Mouse (Mus musculus) thymus, postnatal 25 days (tissue): ENCODE measurements at regions not wholly inside any gene's neighbourhood (a gene's known extent, or its start where the extent isn't known, plus 50 kb on each side); places are given as distances from the start of the nearest gene placed in this dataset.

Source experiments
- DNase-seq: peaks from one replicate; pipeline ENCODE4 v3.0.0; 2022

DNA sequence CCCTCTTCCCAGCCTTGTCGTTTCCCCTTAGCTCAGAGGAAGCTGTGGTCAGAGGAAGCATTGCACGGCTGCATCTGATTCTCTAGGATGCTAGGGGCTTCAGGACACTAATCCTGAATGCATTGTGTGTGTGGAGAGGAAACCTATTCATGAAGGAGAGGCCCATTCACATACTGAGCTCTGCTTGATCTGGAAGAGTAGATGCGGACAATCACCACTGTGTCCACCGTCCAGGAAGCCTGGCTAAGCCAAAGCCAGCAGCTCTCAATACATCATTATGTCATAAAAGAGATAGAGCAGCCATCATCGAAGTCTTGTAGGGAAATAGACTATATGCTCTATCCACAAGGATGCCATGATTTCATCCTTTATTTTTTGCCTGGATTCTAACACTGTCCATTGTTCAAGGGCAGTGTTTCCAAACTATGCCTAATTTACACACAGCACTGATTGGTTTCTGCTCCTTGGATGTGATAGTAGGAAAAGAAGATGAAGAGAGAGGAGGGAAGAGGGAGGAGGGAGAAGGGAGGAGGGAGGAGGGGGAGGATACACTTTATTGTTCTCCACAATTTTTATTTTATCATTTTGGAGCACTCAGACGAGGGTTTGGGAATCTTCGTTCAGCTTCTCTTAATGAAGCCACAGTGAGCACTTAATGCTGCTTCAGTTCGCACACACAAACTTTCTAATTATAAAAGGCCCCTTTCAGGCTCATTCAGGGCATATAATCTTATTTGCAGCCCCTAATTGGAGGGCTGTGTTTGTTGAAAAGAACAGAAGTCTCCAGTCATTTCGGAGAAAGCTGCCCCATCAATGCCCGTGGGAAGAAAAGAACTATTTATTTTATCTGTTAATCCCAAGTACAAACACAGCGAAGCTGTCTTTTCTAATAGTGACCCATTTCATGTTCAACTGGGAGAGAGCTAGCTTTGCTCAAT, 195.0 kb downstream of the Pdgfra start:
- DNase-seq: no peak

DNA sequence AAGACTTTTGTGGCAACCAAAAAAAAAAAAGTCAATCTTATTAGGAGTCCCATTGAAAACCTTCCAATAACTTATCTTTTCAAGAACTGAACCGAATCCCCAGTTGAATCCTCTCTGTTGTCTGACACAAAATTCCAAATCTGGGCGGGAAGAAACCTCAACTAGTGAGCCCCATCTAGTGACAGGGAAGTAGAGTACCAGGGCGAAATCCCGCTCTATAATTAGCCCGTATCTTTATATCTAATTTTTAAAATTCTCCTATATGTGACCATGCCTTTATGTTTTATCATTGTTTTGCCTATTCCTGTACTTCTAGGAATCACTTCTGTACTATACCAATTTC, 195.7 kb downstream of the Pdgfra start:
- no peak for DNase-seq

DNA sequence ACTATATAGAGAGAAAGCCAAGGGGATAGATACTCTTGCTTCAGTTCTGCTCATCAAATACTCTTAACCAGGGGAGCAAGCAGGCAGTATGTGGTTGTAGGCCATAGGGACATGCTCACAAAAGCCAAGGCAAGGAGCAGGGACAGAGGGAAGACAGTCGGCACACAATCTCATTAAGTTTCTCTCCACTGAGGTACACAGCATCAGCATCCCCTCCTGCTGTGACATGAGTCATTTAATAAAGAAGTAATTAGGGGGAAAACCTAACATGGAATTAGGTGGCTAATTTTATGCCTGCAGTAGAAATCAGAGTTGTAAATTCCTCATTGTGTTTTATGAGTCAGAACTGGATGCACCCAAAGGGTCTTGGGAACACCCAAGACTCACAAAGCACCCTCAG, 203.2 kb downstream of the Pdgfra start:
- DNase-seq: no peak

DNA sequence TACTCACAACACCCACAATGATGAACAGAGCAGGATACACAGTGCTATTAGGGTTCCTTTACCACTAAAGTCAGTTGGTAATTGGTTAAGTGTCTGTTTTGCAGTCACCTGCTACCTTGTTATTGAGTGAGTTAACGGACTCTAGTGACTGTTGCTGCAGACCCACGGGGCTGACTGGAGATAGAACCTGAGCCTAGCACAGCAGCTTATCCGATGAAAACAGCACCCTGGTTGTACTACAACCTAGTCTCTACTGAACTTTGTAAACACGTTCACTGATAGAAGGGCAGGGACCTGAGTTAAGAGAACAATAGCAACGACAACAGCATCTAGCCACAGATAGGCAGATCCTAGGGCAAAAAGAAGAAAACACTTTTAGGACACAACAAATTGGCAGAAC, 206.8 kb downstream of the Pdgfra start:
- DNase-seq: no peak

DNA sequence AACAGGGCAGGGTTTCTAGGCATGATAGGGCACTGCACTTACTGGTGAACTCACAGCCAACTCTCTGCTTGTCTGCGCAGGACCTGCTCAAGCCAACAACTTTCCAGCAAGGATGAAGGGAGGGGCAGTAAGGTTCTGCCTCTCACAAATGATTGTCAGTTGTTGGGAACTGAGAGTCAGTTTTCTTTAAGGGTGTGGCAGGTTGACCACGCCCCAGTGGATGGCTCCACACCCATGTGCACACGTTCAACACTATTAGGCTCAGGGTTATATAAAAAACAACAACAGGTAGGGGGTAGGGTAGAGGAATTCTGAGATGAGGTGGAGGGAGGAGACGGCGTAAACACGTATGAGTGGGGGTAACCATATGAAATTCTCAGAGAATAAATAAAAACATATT, 210.9 kb upstream of the Kit start:
- DNase-seq: no peak

DNA sequence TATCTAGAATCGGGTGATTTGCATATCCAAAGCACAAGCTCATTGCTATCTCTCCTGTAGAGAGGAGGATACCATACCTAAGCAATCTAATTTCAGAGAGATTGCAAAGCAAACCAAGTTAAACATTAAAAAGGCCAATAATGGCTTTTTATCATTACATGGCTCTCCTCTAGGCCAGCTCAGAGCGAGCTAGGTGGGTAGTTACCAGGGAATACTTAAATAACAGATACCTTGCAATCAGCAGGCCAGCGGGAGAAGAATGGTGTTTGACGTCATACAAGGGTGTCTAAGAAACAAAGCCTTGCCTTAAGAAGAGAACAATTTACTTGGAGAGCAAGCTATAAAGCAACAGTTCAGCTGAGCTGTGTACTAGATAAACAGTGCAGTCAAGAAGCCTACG, 207.4 kb upstream of the Kit start:
- no peak for DNase-seq

DNA sequence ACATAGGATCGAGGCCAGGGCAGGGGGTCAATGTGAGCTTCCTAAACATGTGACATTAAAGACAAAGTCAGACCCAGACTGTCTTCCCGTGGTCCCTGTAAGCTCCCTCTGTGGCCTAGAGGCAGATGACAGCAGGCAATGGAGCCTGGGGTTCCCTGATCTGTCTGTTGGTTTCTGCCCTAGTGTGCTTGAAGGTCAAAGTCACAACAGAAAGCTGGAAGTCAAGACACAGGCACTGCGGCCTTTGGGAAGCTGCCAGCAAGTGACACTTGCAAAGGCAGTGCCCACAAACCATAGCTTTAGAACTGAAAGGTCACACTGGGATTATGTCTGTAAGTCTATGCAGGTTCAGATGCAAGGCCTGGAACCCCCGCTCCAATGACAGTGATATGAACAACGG, 206.0 kb upstream of the Kit start:
- no peak for DNase-seq

DNA sequence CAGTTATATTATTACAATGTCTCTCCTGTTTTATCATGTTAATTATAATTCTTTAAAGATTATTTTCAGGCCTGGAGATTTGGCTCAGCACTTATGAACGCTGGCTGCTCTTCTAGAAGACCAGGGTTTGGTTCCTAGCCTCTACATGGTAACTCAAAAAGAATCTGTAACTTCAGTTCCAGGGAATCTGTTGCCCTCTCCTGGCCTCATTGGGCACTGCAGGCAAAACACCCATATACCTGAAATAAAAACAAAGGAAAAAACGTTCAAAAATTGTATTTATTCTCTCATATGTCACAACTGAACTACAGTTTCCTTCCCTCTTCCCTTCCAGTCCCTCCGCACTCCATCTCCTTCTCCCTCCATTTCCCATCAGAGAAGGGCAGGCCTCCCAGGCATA, 201.9 kb upstream of the Kit start:
- DNase-seq: peak; percentile 19

DNA sequence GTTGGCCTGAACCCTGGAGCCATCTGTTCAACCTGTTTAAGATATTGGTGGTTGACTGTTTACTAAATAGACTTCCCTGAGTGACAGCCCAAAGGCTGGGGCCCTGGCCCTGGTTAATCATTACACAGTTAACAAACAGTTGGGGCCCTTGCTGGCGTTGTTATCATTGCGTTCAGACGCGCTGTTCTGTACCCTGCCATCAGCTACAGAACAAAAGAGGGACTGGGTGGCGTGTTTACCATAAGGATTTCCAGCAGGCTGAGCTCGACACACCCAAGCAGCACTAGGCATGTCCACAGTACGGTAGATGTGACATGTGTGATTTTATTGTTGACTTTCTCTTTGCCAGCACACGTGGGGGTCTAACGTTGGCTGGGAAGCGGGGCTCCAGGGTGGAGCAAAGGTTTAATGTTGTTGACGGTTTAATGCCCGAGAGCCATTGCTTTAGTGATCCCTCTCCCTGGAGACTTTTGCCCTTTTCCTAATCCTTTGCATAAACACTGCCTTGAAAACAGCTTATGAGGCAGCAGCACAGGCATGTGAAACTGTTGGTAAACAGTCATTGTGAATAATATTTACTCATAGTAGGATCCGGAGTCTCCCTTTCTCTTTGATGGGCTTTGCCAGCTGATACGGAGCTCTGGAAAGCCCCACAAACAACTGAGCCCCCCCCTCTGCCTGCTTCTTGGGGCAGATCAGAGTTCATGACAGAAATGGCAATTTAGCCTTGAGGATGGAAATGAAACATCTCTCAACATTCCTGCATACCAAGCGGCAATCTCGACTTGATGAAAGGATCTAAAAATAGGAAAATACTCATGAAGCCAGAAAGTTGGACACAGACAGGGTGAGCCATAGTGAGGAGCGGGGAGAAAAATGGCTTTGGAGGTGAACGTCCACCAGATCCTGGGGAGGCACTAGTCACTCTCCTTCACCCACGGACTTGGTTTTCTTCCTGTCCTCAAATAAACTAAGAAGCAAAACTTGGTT, 197.1 kb upstream of the Kit start:
- no peak for DNase-seq

DNA sequence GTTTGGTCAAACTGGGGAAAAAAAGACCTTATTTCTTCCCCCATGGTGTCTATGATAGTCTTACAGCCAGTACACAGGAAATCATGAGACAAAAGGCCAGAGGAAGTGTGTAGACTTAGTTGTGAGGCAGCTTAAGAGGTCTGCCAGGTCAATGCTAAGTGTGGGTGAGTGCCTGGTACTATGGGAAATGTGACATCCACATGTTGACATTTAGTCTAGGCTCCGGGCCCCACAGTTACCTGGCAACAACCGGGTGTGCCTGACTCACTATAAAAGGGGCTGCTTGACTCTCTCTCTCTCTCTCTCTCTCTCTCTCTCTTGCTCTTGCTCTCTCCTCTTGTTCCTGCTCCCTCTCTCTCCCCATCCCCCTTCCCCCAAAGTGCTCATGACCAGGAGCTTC, 196.1 kb upstream of the Kit start:
- DNase-seq: no peak

DNA sequence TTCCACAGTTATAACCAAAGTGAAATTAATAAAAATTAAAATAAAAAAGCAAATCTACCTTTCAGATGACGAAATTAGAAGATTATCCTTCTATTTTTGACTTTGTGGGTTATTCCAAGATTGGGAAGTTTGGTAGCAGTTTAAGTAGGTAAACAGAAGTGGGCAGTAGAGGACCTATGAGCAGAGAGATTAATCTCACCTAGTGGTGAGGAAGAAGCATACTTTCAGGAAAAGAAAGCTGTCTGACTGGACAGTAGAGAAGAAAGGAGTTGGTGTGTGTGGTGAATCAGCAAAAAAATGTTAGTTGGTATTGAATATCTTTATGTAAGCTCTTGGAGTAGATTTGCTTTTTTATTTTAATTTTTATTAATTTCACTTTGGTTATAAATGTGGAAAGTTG, 194.4 kb upstream of the Kit start:
- no peak for DNase-seq

DNA sequence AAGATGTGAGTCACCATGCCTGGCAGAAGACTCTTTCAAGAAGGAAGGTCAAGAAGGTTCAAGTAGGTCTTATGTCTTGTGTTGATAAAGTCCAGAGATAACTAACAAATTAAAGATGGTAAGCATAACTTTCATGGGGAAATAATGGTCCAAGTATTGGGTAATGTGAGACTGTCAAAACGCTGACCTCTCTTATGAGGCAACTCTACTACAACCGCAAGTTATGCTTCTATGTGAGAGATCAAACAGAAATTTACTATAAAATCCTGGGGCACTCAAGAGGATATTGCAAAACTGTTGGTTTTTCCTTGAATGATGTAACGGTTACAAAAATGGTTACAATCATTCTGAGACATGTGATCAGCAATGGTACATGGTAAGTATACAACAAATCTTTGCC, 192.6 kb upstream of the Kit start:
- DNase-seq: no peak

DNA sequence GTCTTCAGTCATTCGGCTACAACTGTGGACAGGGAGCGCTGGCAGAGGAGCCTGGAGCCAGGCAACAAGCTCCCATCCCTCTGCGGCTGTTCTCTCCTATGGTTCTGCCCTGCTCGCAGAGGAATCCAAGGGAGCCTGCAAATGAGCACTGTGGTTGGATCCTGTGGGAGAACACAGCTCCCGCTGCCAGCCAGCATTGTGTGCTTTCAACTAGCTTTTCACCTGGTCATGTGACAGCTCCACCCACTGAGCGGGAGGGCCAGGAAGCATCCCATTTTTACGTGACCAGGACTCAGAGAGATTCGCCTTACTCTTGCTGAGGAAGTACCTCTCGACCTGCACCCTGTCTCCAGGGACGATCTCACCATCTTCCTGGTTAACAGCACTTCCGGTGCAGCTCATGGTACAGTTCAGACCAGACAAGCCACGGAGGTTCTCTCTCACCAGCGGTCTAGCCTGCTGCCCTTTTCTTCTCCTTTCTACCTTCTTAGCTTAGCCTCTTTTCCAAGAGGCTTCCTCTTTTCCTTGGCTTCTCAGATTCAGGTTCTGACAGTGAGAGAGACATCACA, 186.7 kb upstream of the Kit start:
- DNase-seq: no peak

DNA sequence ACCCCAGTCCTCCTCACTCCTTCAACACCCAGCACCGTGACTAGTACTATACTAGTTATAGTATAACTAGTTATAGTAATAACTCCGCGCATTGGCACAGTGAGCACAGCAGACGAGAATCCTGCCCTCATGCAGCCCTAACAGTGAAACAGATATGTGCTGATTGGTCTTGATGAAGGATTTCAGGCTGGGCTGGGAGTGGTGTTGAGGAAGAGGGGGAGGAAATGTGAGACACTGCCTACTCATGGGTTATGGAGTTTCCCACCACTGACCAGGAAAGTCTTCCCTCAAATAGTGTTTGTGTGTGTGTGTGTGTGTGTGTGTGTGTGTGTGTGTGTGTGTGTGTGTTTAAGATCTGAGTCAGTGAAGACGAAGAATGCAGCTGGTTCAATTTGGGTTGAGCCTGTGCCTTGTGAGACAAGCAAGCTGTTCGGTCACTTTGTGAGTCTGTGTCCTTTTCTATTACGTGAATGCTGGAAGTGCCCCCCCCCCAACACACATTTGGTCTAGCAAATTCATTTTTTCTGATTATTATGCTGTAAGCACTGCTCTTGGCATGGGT, 185.9 kb upstream of the Kit start:
- no peak for DNase-seq

DNA sequence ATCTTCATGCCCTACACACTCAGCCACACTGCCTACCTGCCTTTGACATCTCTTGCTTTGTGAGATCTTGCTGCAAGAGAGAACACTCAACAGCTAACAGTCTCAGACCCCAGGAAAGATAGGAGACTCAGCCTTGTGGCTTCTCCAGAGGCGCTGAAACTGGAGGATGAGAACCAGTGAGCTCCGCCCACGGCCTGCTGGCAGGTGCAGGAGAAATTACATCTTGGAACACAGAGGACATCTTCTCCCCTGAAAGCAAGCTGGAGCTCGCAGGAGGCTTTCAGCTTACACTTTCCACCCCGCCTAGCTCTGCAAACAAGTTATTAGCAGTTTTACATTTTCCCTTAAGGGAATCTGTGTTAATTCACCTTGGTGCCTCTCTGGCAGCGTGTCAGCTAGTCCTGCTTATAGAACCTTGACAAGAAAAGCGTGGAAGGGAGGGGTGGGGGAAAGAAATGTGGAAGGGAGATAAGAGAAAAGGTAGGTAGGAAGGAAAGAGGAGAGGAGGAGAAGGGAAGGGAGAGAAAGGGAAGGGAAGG, 185.2 kb upstream of the Kit start:
- DNase-seq: no peak

DNA sequence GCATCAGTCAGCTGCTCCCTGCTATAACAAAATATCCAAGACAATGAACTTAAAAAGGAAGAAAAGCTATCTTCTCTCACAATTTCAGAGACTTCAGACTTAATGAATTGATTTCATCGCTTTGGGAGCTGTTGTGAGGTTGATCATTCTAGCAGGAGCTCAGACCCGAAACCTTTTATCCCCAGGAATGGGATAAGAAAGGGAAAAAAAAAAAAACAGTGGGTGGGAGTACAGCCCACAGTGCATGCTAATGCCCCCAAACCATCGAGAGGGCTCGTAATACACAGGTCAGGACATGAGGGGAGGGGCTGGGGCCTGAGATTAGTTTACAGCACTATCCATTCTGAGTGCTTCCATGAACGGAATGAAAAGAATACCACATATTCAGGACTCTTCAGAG, 175.9 kb upstream of the Kit start:
- no peak for DNase-seq

DNA sequence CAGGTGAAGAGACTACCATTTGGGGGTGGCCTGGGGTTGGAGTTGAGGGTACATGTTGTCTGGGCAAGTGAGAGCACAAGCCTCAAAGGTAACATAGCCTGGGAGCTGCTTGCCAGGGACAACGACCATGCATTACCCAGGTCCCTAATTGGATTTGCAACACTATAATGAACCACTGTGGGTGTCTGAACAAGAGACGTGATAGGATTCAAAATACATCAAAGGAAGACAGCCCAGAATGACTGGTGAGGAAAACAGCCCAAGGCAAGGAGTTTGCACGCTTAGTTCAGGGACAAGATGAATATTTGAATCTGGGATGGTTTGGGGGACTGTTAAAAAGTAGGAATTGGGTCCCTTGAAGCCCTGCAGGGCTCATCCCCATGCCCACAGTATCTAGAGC, 173.0 kb upstream of the Kit start:
- no peak for DNase-seq

DNA sequence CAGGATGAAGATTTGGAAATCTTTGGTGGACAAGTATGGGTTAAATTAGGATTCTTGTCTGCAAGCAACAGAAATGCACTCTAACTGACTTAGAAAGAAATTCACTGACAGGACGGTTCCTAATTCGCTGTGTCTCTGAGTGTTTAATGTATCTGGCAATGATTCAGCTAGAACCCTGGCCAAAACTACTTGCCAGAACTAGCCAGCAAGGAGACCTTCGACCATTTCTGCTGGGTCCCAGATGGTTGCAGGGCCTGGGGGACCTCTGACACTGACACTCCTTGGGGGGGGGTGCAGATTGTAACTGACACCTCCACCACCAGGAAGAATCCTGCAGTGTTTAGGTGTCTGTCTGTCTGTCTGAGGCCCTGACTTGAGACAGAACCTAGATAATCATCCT, 172.1 kb upstream of the Kit start:
- no peak for DNase-seq

DNA sequence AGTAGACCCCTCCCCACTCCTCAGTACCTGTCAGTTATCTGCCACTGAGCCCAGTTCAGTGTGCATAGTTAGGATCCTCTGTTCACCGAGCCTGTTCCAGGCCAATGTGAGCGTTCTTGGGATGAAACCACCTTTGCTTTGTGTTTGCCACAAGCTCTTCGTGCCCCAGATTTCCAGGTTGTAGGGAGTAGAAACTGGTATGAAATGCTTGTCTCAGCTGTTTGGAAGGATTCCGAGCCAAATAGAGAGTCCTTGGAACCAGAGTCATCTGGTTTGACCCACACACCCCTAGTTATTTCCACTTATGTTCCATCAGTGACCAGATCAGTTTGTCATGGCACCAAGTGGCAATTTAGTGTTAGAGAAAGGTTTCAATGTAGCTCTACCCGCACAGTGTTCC, 171.2 kb upstream of the Kit start:
- no peak for DNase-seq

DNA sequence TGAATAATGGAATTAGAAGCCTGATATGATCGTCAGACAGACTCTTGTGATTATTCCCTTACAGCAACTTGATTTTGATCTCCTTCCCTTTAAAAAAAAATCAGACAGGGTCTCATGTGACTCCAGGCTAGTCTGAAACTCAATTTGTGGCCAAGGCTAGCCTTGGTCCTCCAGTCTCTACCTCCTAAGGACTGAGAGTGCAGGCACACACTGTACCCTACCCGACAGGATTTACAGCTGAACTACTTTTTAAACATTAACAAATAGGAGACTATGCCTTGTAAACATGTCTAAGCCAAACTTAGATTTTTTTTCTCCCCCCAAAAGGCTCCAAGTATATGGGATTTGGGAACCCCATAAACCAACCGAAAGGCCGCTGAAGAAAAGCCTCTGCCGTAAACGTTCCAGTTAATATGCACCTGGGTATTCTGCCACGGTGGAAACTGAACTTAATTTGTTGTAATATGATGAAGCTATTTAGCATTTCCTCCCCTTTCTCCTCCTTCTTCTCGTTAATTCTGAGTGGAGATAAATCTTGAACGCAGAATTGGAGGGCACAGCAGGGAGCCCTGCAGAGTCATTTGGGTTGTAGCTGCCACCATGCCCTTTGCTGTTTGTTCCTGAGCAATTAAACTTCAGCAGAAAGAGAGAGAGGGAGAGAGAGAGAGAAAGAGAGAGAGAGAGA, 170.0 kb upstream of the Kit start:
- DNase-seq: no peak

DNA sequence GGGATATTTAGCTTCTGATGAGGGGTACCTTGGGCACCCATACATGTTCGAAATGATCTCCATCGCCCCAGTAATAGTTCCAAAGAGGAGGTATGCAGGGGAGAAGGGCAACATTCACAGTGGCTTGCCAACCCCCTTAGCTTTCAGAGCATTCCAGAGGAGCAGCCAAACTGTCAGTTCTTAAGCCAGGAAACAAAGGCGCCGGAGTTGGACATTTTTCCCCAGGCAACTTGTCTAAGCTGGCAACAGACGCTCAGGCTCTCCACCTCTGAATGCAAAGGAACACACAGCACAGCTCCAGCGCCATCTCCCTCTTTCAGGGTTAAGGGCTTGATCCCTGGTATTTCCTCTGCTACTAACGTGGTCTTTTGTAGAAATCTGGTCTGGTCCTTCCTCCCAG, 169.2 kb upstream of the Kit start:
- no peak for DNase-seq

DNA sequence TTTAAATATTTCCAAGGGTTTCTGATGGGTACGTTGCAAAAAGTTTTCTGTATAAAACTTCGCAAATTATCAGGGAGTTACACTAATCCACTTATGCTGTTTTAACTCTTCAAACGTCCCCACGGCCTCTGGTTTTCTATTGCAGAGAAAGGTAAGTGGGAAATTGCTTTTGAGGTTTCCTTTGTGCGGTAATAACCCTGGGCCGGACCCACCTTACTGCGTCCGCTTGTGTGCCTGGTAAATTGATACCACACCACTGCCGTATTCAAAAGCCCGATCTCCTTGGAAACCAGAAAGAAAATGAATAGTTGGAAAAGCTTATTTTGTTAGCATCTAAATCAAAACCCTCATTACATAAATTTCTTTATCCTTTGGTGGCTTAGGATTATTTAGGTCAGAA, 167.0 kb upstream of the Kit start:
- DNase-seq: no peak
